Mouse (Mus musculus) intestine, embryonic 15.5 days (tissue): ENCODE measurements at regions not wholly inside any gene's neighbourhood (a gene's known extent, or its start where the extent isn't known, plus 50 kb on each side); places are given as distances from the start of the nearest gene placed in this dataset.

Experiments used
- ATAC-seq: fragments of 200-750 bp; cut with Nextera tagmentation; 2 replicates; pipeline ENCODE4 v1.8.0; 2017; ENCODE audit warnings: moderate TSS enrichment, moderate library complexity
- H3K27ac ChIP-seq: fragments of 300-500 bp; sonication (generic); 2 replicates; pipeline ENCODE4 v1.5.1; 2015; ENCODE audit warnings: mild to moderate bottlenecking, inconsistent platforms
- H3K27me3 ChIP-seq: fragments of 300-500 bp; sonication (generic); replicated peaks from 2 replicates; pipeline ENCODE4 v1.6.1; 2015; ENCODE audit warnings: inconsistent platforms
- H3K36me3 ChIP-seq: fragments of 300-500 bp; sonication (generic); 2 replicates; pipeline ENCODE4 v1.6.1; 2015; ENCODE audit warnings: inconsistent platforms
- H3K4me1 ChIP-seq: fragments of 300-500 bp; sonication (generic); replicated peaks from 2 replicates; pipeline ENCODE4 v1.6.1; 2015; ENCODE audit warnings: inconsistent platforms
- H3K4me2 ChIP-seq: fragments of 300-500 bp; sonication (generic); replicated peaks from 2 replicates; pipeline ENCODE4 v1.6.1; 2015; ENCODE audit warnings: mild to moderate bottlenecking, inconsistent platforms
- H3K4me3 ChIP-seq: fragments of 300-500 bp; sonication (generic); replicated peaks from 2 replicates; pipeline ENCODE4 v1.5.1; 2015; ENCODE audit warnings: inconsistent platforms
- H3K9ac ChIP-seq: fragments of 300-500 bp; sonication (generic); 2 replicates; pipeline ENCODE4 v1.6.1; 2015; ENCODE audit warnings: inconsistent platforms
- H3K9me3 ChIP-seq: fragments of 300-500 bp; sonication (generic); 2 replicates; pipeline ENCODE4 v1.6.1; 2016; ENCODE audit warnings: inconsistent platforms
- WGBS: fragments of 180-500 bp; shearing (Covaris S2); methylation state at CpG from one replicate; pipeline ENCODE4 v1.1.7; 2015; 5-methylcytosine and 5-hydroxymethylcytosine counted together

DNA sequence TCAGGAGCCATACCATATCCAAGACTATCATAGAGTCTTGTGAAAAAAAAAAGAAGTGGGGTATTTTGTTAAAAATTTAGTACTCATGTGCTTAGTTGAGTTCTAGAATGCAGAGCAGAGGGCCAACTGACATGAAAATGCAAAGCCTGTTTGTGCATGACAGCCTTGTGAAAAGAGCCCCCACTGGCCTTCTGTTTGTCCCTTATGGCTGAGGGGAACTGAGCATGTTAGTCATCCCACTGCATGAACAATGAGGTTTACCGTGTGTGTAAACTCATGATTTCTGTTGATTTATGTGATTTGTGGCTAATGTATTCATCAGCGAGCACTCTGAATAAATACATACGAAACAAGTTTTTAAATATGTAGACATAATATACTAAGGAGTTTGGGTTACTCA lies 266.1 kb upstream of the Nox3 start:
- WGBS: 87% methylated on average over 3 of the region's 3 CpGs
- Histone ChIP-seq H3K36me3 (no peaks in the 10 kb centered on the region), H3K9me3 (no peaks in the 10 kb centered on the region), H3K4me3 (no peak overlapping the region), H3K4me2 (no peak overlapping the region), H3K27me3 (no peaks in the 10 kb centered on the region), H3K4me1 (no peaks in the 10 kb centered on the region), H3K27ac (no peak overlapping the region), H3K9ac (no peak overlapping the region)
- no peak for ATAC-seq

DNA sequence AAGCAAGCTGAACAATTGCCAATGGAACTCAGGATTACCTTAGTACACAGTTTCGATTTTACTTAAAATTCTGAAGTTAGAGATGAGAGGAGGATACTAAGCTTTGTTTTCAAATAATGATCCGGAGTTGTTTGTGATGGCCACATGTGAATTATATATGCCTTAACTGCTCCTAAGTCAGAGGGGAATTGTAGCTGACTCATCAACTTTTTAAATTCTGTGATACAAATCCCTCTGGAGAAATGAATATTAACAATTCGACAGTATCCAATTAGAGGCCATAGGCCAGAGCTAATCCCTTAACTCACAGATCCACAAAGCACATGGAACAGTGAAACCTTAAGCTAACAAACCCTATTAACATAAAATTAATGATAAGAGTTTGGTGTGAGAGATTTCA lies 250.5 kb upstream of the Nox3 start:
- no peak overlapping the region for H3K4me3 ChIP-seq
- H3K36me3 ChIP-seq: no peaks in the 10 kb centered on the region
- H3K4me2 ChIP-seq: no peak overlapping the region
- no peaks in the 10 kb centered on the region for H3K27me3 ChIP-seq
- no peak overlapping the region for H3K9ac ChIP-seq
- no peak overlapping the region for H3K27ac ChIP-seq
- H3K4me1 ChIP-seq: no peaks in the 10 kb centered on the region
- 90% methylated on average over 3 of the region's 3 CpGs for WGBS
- H3K9me3 ChIP-seq: no peaks in the 10 kb centered on the region
- ATAC-seq: no peak

DNA sequence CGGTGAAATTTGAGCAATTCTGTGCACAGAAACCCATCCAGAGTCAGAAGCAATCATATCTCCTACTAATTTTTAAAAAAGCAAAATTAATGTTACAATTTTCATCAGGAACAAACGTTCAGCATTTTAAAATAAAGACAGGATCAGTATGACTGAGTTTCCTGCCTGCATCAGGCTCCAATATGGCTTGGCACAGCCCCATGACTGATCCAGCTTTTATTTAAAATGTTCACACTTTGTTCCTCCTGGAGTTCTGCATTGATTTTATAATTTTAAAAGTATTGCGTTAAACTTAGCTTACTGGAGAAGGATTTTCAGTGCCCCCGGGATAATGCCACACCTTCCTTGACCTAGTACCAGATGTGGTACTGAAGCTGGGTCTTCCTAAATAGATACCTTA lies 240.3 kb upstream of the Nox3 start:
- no peak for ATAC-seq

DNA sequence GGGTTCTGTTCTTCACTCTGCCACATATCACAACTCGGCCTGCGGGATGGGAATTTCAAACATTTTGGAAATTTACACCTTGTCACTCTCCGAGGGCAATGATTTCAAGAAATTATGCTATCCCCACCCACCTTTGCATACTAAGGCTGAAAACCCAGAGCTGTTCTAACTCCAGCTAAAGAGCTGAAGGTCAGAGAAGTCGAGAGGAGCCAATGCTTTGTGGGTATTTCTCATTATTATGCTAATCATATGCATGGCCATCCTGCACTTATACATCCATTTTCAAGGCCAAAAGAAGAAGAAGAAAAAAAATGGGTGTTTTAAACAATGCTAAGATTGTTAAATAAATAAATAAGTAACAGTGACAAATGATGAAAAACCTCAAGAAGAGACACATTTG lies 237.1 kb upstream of the Nox3 start:
- 57% methylated on average over 4 of the region's 4 CpGs for whole genome bisulfite sequencing
- no peak for ATAC-seq
- Histone ChIP-seq H3K4me3 (no peak overlapping the region), H3K9me3 (no peaks in the 10 kb centered on the region), H3K4me2 (no peak overlapping the region), H3K36me3 (no peaks in the 10 kb centered on the region), H3K9ac (no peak overlapping the region), H3K27ac (no peak overlapping the region), H3K27me3 (no peaks in the 10 kb centered on the region), H3K4me1 (no peaks in the 10 kb centered on the region)

More for the DNA sequence above, 240.3 kb upstream of the Nox3 start:
- Histone ChIP-seq H3K4me3 (no peak overlapping the region), H3K4me1 (no peaks in the 10 kb centered on the region), H3K27ac (no peak overlapping the region), H3K4me2 (no peak overlapping the region), H3K27me3 (no peaks in the 10 kb centered on the region), H3K9ac (no peak overlapping the region), H3K36me3 (no peaks in the 10 kb centered on the region), H3K9me3 (no peaks in the 10 kb centered on the region)
- 85% methylated on average over 4 of the region's 4 CpGs for WGBS

DNA sequence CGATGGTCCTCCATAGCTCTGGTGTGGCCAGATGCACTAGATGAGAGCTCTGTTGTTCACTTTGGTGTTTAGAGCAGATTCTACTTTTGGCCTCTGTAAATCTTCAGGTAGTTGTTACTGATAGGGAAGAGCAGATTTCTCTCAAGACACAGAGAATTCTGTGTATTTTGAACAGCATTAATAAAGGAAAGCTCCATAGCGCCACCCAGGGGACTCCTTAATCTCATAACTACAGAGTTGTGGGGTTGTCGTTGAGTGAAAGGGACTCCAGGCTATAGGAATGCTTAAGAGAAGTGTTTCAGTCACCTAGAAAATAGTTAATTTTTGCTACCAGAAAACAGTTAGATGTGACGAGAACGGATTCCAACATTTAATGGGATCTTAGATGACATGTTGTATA lies 236.0 kb upstream of the Nox3 start:
- Histone ChIP-seq H3K9me3 (no peaks in the 10 kb centered on the region), H3K4me3 (no peak overlapping the region), H3K36me3 (no peaks in the 10 kb centered on the region), H3K27me3 (no peaks in the 10 kb centered on the region), H3K9ac (no peak overlapping the region), H3K4me1 (no peaks in the 10 kb centered on the region), H3K27ac (no peak overlapping the region), H3K4me2 (no peak overlapping the region)
- no peak for ATAC-seq
- WGBS: 79% methylated on average over 5 of the region's 5 CpGs

DNA sequence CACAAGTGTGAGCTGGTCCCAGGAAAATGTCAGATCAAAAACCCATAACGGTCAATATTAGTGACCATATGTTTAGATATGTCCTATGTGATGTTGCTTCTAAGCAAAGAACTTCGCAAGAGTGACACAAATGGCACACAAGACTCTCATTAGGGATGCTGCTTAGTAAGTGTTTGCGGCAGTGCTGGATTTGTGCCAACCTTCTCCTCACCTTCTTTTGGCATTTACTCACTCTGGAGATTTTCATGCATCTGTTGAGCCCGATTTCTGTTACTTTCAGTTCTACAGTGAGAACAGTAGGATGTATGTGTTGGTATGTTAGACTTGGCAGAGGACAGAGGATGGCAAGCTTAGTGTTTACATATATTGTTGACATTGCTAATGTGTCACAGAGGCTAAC lies 231.0 kb upstream of the Nox3 start:
- no peaks in the 10 kb centered on the region for H3K4me1 ChIP-seq
- H3K4me3 ChIP-seq: no peak overlapping the region
- no peak for ATAC-seq
- H3K9me3 ChIP-seq: no peaks in the 10 kb centered on the region
- WGBS: 85% methylated on average over 4 of the region's 4 CpGs
- H3K9ac ChIP-seq: no peak overlapping the region
- H3K4me2 ChIP-seq: no peak overlapping the region
- no peaks in the 10 kb centered on the region for H3K27me3 ChIP-seq
- no peaks in the 10 kb centered on the region for H3K36me3 ChIP-seq
- H3K27ac ChIP-seq: no peak overlapping the region

DNA sequence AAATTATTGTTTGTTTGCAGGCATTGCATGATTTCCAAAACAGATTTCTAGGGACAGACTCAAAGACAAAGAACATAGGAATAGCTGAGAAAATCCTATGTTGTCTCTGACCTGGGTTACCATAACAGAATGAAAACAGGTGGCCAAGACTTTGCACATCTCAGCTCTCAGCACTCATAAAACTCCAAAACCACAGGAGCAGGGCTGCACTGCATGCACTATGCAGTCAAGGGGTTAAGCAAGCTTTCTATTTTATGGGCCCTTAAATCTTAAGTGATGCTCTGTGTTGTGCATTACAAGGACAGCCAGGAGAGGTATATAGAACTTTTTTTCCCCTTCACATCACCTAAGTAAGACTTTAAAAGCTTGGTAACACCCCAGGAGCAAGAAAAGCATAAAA lies 224.2 kb upstream of the Nox3 start:
- no peak for ATAC-seq
- Histone ChIP-seq H3K4me1 (no peaks in the 10 kb centered on the region), H3K27me3 (no peaks in the 10 kb centered on the region)

DNA sequence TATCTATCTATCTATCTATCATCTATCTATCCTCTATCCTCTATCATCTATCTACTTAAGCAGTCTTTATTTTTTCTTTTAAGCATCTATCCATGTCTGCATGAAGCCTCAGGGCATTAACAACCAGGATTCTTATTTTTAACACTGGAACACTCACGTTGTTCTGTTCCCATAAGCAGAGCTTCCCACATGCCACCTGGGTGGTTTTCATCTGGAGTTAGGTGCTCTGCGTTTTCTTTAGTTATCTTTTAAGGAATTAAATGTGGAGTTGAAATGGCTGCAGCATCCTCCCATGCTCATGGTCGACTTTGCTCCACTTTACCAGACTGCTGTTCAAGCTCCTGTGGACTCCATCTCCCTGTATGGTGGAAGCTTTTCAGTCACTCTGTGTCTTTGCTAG lies 196.8 kb upstream of the Nox3 start:
- Histone ChIP-seq H3K4me2 (no peak overlapping the region), H3K27ac (no peak overlapping the region), H3K9me3 (no peaks in the 10 kb centered on the region), H3K9ac (no peak overlapping the region), H3K36me3 (no peaks in the 10 kb centered on the region), H3K4me3 (no peak overlapping the region), H3K4me1 (no peaks in the 10 kb centered on the region), H3K27me3 (no peaks in the 10 kb centered on the region)
- WGBS: 85% methylated on average over 3 of the region's 3 CpGs
- ATAC-seq: no peak

More for the DNA sequence above, 224.2 kb upstream of the Nox3 start:
- no peaks in the 10 kb centered on the region for H3K9me3 ChIP-seq
- H3K4me3 ChIP-seq: no peak overlapping the region
- no peak overlapping the region for H3K4me2 ChIP-seq
- H3K27ac ChIP-seq: no peak overlapping the region
- no peaks in the 10 kb centered on the region for H3K36me3 ChIP-seq
- H3K9ac ChIP-seq: no peak overlapping the region

DNA sequence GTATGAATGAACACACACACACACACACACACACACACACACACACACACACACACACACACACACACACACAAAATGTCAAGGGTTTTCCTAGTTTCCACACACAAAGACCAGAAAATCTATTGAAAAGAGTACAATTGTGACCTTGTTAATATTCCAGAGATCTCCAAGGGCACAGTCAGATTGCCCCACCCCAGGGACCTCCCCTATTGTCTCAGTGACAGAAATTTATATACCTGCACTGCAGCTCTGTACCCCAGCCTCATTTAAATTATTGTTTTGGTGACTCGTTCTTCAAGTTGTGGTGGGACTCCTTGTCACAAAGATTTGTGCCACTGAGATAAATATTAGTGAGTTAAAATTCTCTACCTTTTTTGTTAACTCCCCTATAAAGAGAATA lies 187.1 kb upstream of the Nox3 start:
- no peak overlapping the region for H3K4me3 ChIP-seq
- no peak overlapping the region for H3K27ac ChIP-seq
- no peaks in the 10 kb centered on the region for H3K36me3 ChIP-seq
- ATAC-seq: no peak
- H3K4me1 ChIP-seq: no peaks in the 10 kb centered on the region
- H3K27me3 ChIP-seq: no peaks in the 10 kb centered on the region
- no peak overlapping the region for H3K4me2 ChIP-seq
- no peaks in the 10 kb centered on the region for H3K9me3 ChIP-seq
- H3K9ac ChIP-seq: no peak overlapping the region
- WGBS: 72% methylated on average over 1 of the region's 1 CpGs

DNA sequence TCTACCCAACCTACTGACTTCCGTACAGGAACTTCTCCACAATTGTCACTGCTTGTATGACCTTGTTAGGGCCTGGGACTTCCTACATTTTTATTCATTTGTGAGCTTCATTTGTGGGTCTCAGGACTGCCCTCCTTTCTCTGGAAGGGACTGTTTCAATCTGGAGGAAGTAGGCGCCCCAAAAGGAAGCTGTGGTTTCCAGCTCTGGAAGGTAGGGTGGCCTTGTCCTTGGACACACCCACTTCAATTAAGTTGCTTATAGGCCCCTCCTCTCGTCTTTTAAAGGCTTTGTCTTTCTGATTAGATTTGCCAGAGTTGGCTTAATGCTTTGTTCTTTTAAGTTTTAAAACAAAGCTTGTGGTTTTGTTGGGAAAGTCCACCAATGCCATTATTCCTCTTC lies 183.0 kb upstream of the Nox3 start:
- no peak overlapping the region for H3K27ac ChIP-seq
- no peaks in the 10 kb centered on the region for H3K9me3 ChIP-seq
- H3K4me3 ChIP-seq: no peak overlapping the region
- H3K4me2 ChIP-seq: no peak overlapping the region
- no peaks in the 10 kb centered on the region for H3K27me3 ChIP-seq
- whole genome bisulfite sequencing: 59% methylated on average over 3 of the region's 3 CpGs
- H3K9ac ChIP-seq: no peak overlapping the region
- no peaks in the 10 kb centered on the region for H3K4me1 ChIP-seq
- H3K36me3 ChIP-seq: no peaks in the 10 kb centered on the region
- ATAC-seq: no peak

DNA sequence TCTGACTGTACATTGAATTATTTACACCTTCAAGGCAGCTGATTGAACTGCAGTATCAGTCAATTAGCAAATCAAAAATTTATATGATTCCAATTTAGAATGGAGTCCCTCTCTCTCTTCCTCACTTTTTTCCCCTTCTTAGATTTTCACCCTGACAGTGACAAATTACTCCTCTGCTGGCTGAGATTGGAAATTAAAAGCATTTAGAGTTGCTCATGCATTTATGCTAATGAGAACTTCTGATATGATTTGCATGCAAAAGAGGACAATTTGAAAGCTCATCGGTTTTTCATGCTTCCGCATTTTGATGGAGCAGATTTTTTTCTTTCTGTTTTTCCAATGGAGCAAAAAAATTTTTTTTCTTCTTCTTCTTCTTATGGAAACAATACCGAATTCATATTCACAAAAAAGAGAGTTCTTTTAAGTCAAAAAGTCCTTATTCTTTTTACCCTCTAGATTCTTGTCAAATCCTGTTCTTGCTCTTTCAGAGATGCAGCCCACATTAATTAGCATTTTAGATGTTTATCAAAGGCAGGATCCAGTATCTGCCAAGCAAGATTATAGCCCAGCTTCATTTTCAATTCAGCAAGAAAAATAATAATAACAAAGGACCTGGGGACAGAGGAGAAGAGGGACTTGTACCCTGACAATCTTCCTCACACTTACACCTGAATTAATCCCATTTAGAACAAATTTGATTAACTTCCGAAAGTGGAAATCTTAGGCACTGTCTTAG lies 173.6 kb upstream of the Nox3 start:
- ATAC-seq: no peak
- no peak overlapping the region for H3K4me2 ChIP-seq
- H3K27ac ChIP-seq: no peak overlapping the region
- H3K27me3 ChIP-seq: no peaks in the 10 kb centered on the region
- H3K4me3 ChIP-seq: no peak overlapping the region
- H3K4me1 ChIP-seq: no peaks in the 10 kb centered on the region
- no peaks in the 10 kb centered on the region for H3K36me3 ChIP-seq
- WGBS: 69% methylated on average over 4 of the region's 4 CpGs
- no peaks in the 10 kb centered on the region for H3K9me3 ChIP-seq
- no peak overlapping the region for H3K9ac ChIP-seq

DNA sequence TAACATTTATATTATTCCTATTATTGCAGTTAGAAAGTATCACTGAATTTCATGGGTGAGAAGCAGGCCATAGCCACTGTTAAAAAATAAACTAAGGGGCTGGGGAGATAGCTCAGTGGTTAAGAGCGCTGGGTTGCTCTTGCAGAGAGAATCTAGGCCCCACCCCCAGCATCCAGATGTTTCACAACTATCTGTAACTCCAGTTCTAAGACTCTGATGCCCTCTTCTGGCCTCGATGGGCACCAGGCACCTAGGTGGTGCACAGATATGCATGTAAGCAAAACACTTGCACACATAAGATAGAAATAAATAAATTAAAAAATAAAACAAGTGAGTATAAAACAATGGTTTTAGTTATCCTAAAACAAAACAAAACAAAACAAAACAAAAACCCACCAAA lies 166.3 kb upstream of the Nox3 start:
- no peaks in the 10 kb centered on the region for H3K4me1 ChIP-seq
- ATAC-seq: no peak
- H3K27ac ChIP-seq: no peak overlapping the region
- H3K4me3 ChIP-seq: no peak overlapping the region
- no peaks in the 10 kb centered on the region for H3K9me3 ChIP-seq
- WGBS: 15% methylated on average over 2 of the region's 2 CpGs
- no peak overlapping the region for H3K4me2 ChIP-seq
- no peak overlapping the region for H3K9ac ChIP-seq
- H3K27me3 ChIP-seq: no peaks in the 10 kb centered on the region
- no peaks in the 10 kb centered on the region for H3K36me3 ChIP-seq

DNA sequence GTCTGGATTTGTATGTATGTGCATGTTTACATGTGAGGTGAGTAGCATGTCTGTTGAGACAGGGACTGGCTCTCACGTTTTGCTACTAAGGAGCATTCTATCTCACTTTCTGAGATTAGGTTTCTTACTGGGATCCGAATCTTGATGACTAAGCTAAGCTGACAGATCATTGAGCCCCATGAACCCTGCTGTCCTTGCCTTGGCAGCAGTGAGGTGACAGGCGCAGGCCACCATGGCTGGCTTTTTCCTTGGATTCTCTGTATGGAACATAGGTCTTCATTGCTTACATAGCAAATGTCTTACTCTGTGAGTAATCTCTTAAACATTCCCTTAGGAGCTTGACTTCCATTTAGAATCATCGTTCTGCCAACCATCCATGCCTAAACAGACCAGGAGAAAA lies 140.3 kb upstream of the Nox3 start:
- H3K4me1 ChIP-seq: no peaks in the 10 kb centered on the region
- H3K27me3 ChIP-seq: no peaks in the 10 kb centered on the region
- H3K4me2 ChIP-seq: no peak overlapping the region
- H3K9ac ChIP-seq: no peak overlapping the region
- no peak overlapping the region for H3K27ac ChIP-seq
- 71% methylated on average over 4 of the region's 4 CpGs for WGBS
- H3K36me3 ChIP-seq: no peaks in the 10 kb centered on the region
- H3K9me3 ChIP-seq: no peaks in the 10 kb centered on the region
- no peak overlapping the region for H3K4me3 ChIP-seq
- no peak for ATAC-seq
